8 mouse cellular contexts compared by ENCODE assay signal in genomic region chr7:73771384-73772274, GRCm38 (mm10). TPM values are rescaled to one million over a fixed set of nuclear protein-coding genes. Genes with fewer than 3 reads are reported as not detected.
DNase-seq lines count a peak whose midpoint lies in the region; ATAC-seq and TF ChIP-seq lines count a peak whose summit lies in the region.

No protein-coding gene starts in this region.

- peak overlapping the region; percentile 61 for H3K4me2 ChIP-seq in heart, embryonic 13.5 days

- TF ChIP-seq CTCF in left cerebral cortex, adult 2 months (IDR thresholded peaks at IDR 0.05) = no peak; the same call in 1 of the 2 replicates
- TF ChIP-seq CTCF in bone marrow, adult 2 months (IDR thresholded peaks at IDR 0.05; ENCODE audit: control insufficient read depth, insufficient read depth, low read length) = no peak

- H3K27ac ChIP-seq in left cerebral cortex, adult 2 months = no peak overlapping the region
- H3K27ac ChIP-seq in bone marrow, adult 2 months (ENCODE audit: control insufficient read depth, insufficient read depth, low read depth, low read length, poor library complexity) = no peak overlapping the region
- H3K27ac ChIP-seq in heart, embryonic 13.5 days (replicated peaks) = peak overlapping the region; percentile 9
- H3K27ac ChIP-seq in limb, embryonic 10.5 days = no peak overlapping the region

- no peaks in the 10 kb centered on the region for H3K9me3 ChIP-seq in heart, embryonic 13.5 days
- no peaks in the 10 kb centered on the region for H3K9me3 ChIP-seq in limb, embryonic 10.5 days (replicated peaks)

- peaks cover 29% of the 10 kb centered on the region for H3K36me3 ChIP-seq in heart, embryonic 13.5 days
- H3K36me3 ChIP-seq in limb, embryonic 10.5 days = 0 out of 2 replicates have a peak, but pooled peaks cover 4% of the 10 kb centered on the region

- H3K4me1 ChIP-seq in bone marrow, adult 2 months (ENCODE audit: control insufficient read depth, insufficient read depth, low read length) = no peaks in the 10 kb centered on the region
- peaks cover 32% of the 10 kb centered on the region for H3K4me1 ChIP-seq in heart, embryonic 13.5 days
- peaks cover 5% of the 10 kb centered on the region; the same call in 1 of the 2 replicates for H3K4me1 ChIP-seq in limb, embryonic 10.5 days

- TF ChIP-seq POLR2A in bone marrow, adult 2 months (IDR thresholded peaks at IDR 0.05; ENCODE audit: borderline replicate concordance, control insufficient read depth, low read depth, low read length) = no peak

- intact Hi-C loops in left cerebral cortex, postnatal 14 days (cut with DNase I) = no loop called here
- intact Hi-C loops in left cerebral cortex, adult 2 months (cut with DNase I) = no loop called here
- intact Hi-C loops in left cerebral cortex, postnatal 36 days (cut with DNase I) = no loop called here

- 8% methylated on average over 19 of the region's 19 CpGs for WGBS in bone marrow, adult 2 months
- WGBS in heart, embryonic 13.5 days = 36% methylated on average over 19 of the region's 19 CpGs
- WGBS in limb, embryonic 10.5 days = 53% methylated on average over 19 of the region's 19 CpGs

- no peak for ATAC-seq in heart, embryonic 13.5 days (ENCODE audit: extremely low read depth, insufficient number of reproducible peaks, low FRiP score, low TSS enrichment)
- no peak for ATAC-seq in frontal cortex, adult (ENCODE audit: low TSS enrichment)

- no peaks in the 10 kb centered on the region for H3K27me3 ChIP-seq in heart, embryonic 13.5 days (replicated peaks)
- H3K27me3 ChIP-seq in limb, embryonic 10.5 days (ENCODE audit: low read depth, poor library complexity, severe bottlenecking) = no peaks in the 10 kb centered on the region

- H3K9ac ChIP-seq in heart, embryonic 13.5 days = peak overlapping the region; percentile 47; the same call in 1 of the 2 replicates

- DNase-seq in left cerebral cortex, postnatal 14 days (ENCODE audit: low spot score in 2 of 2) = peak; percentile 14 to 21
- DNase-seq in left cerebral cortex, adult 2 months (ENCODE audit: extremely low spot score in 1 of 2, low spot score in 2 of 2) = no peak
- DNase-seq in limb, embryonic 10.5 days (ENCODE audit: low spot score) = peak; percentile 35
- peak; percentile 13 for DNase-seq in retina, embryonic 14.5 days (ENCODE audit: low spot score)
- no peak for DNase-seq in left cerebral cortex, postnatal 36 days (ENCODE audit: low spot score in 2 of 2)

- H3K4me3 ChIP-seq in left cerebral cortex, adult 2 months = no peak overlapping the region
- H3K4me3 ChIP-seq in bone marrow, adult 2 months (replicated peaks; ENCODE audit: control insufficient read depth, low read depth, low read length) = peak overlapping the region; percentile 30
- peak overlapping the region; percentile 39 for H3K4me3 ChIP-seq in heart, embryonic 13.5 days
- H3K4me3 ChIP-seq in limb, embryonic 10.5 days = no peak overlapping the region

RNA-seq across cellular contexts. Expression of gene Fam174b, which starts 31.5 kb away (rescaled TPM):
- 10 to 100 TPM; 37.3 to 42.5 TPM for total RNA-seq in left cerebral cortex, postnatal 14 days (2021)
- 10 to 100 TPM; 32.9 to 33.8 TPM for total RNA-seq in left cerebral cortex, adult 2 months (2021)
- polyA plus RNA-seq in bone marrow, adult 2 months (2011; ENCODE audit: insufficient read depth, insufficient read length, low replicate concordance, missing spikeins) = 3.1 and 5.9 TPM in 2 replicates
- 49.8 and 50.1 TPM in 2 replicates for polyA plus RNA-seq in heart, embryonic 13.5 days (2015; fragmentation: Nextera tagmentation; extraction: Ambion mirVana)
- 12.8 and 20.0 TPM in 2 replicates for polyA plus RNA-seq in limb, embryonic 10.5 days (2016; fragmentation: Nextera tagmentation; extraction: Ambion mirVana)
- total RNA-seq in left cerebral cortex, postnatal 36 days (2021) = 10 to 100 TPM; 36.0 to 36.1 TPM

Comparison
In these comparisons a context has a peak if more than half of its experiments do, and no peak if none do; other contexts are left out.
1. DNase-seq: peak in left cerebral cortex, postnatal 14 days (2 of 2), limb, embryonic 10.5 days (single experiment) and retina, embryonic 14.5 days (single experiment); none in left cerebral cortex, adult 2 months (0 of 2) and left cerebral cortex, postnatal 36 days (0 of 2).
2. H3K4me3 ChIP-seq: peak in bone marrow, adult 2 months (single experiment) and heart, embryonic 13.5 days (single experiment); none in left cerebral cortex, adult 2 months (single experiment) and limb, embryonic 10.5 days (single experiment).